Mouse (Mus musculus): Measurements from ENCODE around the gene Clcn2.

GRCm38 (mm10) chr16:20717978-20718670 is 578 bp upstream of the Clcn2 start:
- no peak for TF ChIP-seq EP300 (IDR thresholded peaks at IDR 0.05; ENCODE audit: low read depth)
- no peak for TF ChIP-seq CTCF (IDR thresholded peaks at IDR 0.05; ENCODE audit: low read depth)
